Mouse (Mus musculus): Measurements from ENCODE around the gene Tshz3.

GRCm38 (mm10) chr7:36707266-36707665 is 9.3 kb downstream of the Tshz3 start:
- TF ChIP-seq CTCF (IDR thresholded peaks at IDR 0.05; ENCODE audit: borderline replicate concordance, extremely low read depth, insufficient read depth, insufficient read length): no peak
- no peak for TF ChIP-seq POLR2A (IDR thresholded peaks at IDR 0.05; ENCODE audit: borderline replicate concordance, extremely low read depth, insufficient read depth, insufficient read length, poor library complexity, severe bottlenecking)
